Mouse (Mus musculus): Measurements from ENCODE around the gene Arl2bp. TPM values are rescaled to one million over a fixed set of nuclear protein-coding genes. Genes with fewer than 3 reads are reported as not detected.

Arl2bp gene
- polyA plus RNA-seq, 1 experiment from 2014 or later, result 71.1 TPM

DNA sequence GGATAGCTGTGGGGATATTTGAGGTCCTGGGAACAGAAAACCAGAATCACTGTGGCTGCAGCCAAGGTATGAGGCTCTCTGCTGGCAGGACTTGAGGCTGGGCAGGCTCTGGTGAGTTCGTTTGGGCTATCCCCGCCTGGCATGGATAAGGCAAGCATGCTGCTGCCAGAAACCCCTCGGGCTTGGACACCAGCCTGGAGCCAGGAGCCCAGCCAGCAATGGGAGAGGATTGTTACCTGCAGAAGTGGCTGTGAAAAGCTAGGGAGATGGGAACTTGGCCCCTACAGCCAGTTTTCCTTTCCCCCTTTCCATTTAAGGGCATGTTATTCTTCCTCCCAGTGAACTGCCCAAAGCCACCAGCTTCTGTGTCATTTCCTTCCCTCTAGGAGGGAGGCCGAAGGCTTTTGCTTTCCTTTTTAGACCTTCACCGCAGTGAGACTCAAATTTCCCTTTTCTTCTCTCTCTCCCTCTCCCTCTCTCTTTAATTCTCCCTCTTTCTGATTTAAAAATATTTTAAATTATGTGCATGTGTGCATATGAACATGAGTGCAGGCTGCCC lies 44.8 kb downstream of the Arl2bp start:
- H3K27me3 ChIP-seq (ENCODE audit: control insufficient read depth, insufficient read depth, low read length), result no peaks in the 10 kb centered on the region
- WGBS, result 68% methylated on average over 5 of the region's 5 CpGs

DNA sequence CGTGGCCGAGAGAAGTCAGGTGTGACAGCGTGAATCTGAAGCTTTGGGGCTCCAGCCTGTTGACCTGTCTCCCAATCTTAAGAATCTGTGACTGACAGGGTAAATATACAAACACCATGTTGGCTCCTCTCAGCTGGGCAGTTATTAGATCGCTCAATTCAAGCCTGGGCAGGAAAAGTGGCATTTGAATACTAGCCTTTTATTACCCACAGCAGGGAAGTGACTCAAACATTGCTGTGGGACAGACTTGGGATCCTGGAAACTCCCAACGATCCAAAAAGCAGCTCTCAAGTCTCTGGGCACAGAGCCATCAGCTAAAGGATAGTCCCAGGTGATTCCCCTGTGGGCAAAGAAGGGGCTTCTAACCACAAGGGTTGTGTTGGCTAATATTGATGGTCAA lies 48.2 kb downstream of the Arl2bp start:
- WGBS, result 48% methylated on average over 5 of the region's 5 CpGs

More for the DNA sequence above, 44.8 kb downstream of the Arl2bp start:
- no peak overlapping the region for H3K4me2 ChIP-seq (ENCODE audit: low read depth, low read length)
- no peak overlapping the region for H3K4me3 ChIP-seq (ENCODE audit: low read depth, low read length)
- H3K27ac ChIP-seq (ENCODE audit: low read depth, low read length), result no peak overlapping the region
- no peak overlapping the region for H3K9ac ChIP-seq (replicated peaks; ENCODE audit: low read depth, low read length)
- H3K4me1 ChIP-seq (ENCODE audit: control insufficient read depth, insufficient read depth, low read length), result no peaks in the 10 kb centered on the region
- ATAC-seq (ENCODE audit: low read depth), result no peak
- H3K9me3 ChIP-seq (ENCODE audit: control insufficient read depth, low read length), result no peaks in the 10 kb centered on the region
- H3K36me3 ChIP-seq (ENCODE audit: control insufficient read depth, insufficient read depth, low read length), result no peaks in the 10 kb centered on the region

DNA sequence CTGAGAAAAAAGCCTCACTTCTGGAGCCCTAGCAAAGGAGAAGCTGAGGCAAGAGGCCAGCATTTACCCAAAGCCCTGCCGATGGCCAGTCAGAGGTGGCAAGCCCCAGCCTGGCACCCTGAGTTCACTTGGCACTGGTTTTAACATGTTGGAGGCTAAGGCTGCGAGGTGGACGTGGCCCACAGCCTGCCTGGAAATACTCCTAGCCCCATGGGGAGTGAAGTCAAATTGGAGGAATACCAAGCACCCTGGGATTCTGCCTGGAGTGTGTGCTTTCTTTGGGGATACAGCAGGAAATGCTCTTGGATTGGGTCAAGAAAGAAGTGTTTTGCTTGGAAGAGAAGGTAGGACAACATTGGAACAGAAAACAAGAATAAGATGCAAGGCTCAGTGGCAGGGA lies 49.5 kb downstream of the Arl2bp start:
- no peak overlapping the region for H3K4me3 ChIP-seq (ENCODE audit: low read depth, low read length)
- WGBS, result 95% methylated on average over 3 of the region's 3 CpGs
- H3K36me3 ChIP-seq (ENCODE audit: control insufficient read depth, insufficient read depth, low read length), result no peaks in the 10 kb centered on the region
- ATAC-seq (ENCODE audit: low read depth), result no peak
- no peak overlapping the region for H3K9ac ChIP-seq (replicated peaks; ENCODE audit: low read depth, low read length)
- no peaks in the 10 kb centered on the region for H3K4me1 ChIP-seq (ENCODE audit: control insufficient read depth, insufficient read depth, low read length)
- H3K4me2 ChIP-seq (ENCODE audit: low read depth, low read length), result no peak overlapping the region
- no peaks in the 10 kb centered on the region for H3K27me3 ChIP-seq (ENCODE audit: control insufficient read depth, insufficient read depth, low read length)
- no peaks in the 10 kb centered on the region for H3K9me3 ChIP-seq (ENCODE audit: control insufficient read depth, low read length)
- H3K27ac ChIP-seq (ENCODE audit: low read depth, low read length), result no peak overlapping the region

More for the DNA sequence above, 48.2 kb downstream of the Arl2bp start:
- Histone ChIP-seq H3K9me3 (ENCODE audit: control insufficient read depth, low read length) (no peaks in the 10 kb centered on the region), H3K27ac (ENCODE audit: low read depth, low read length) (no peak overlapping the region), H3K4me2 (ENCODE audit: low read depth, low read length) (no peak overlapping the region), H3K27me3 (ENCODE audit: control insufficient read depth, insufficient read depth, low read length) (no peaks in the 10 kb centered on the region), H3K36me3 (ENCODE audit: control insufficient read depth, insufficient read depth, low read length) (no peaks in the 10 kb centered on the region), H3K4me3 (ENCODE audit: low read depth, low read length) (no peak overlapping the region), H3K4me1 (ENCODE audit: control insufficient read depth, insufficient read depth, low read length) (no peaks in the 10 kb centered on the region), H3K9ac (replicated peaks; ENCODE audit: low read depth, low read length) (no peak overlapping the region)
- no peak for ATAC-seq (ENCODE audit: low read depth)

DNA sequence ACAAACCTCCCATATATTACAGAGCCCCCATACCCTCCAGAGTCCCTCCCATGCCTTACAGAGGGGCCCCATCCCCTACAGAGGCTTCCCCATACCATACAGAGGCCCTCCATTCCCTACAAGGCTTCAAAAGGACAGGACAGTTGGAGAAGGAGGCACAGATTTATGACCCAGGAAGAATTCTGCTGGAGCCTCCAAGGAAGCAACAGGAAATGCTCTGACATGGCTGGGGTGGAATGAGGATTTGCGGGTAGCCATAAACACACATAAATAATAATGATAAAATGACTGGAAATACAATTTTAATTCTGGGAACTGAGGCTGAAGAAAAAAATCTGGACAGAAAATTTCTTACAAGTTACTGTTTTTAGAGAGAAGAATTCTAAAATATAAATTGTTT lies 50.4 kb downstream of the Arl2bp start:
- no peaks in the 10 kb centered on the region for H3K36me3 ChIP-seq (ENCODE audit: control insufficient read depth, insufficient read depth, low read length)
- no peaks in the 10 kb centered on the region for H3K27me3 ChIP-seq (ENCODE audit: control insufficient read depth, insufficient read depth, low read length)
- no peaks in the 10 kb centered on the region for H3K4me1 ChIP-seq (ENCODE audit: control insufficient read depth, insufficient read depth, low read length)
- 90% methylated on average over 1 of the region's 1 CpGs for WGBS
- no peak overlapping the region for H3K9ac ChIP-seq (replicated peaks; ENCODE audit: low read depth, low read length)
- no peak overlapping the region for H3K4me2 ChIP-seq (ENCODE audit: low read depth, low read length)
- ATAC-seq (ENCODE audit: low read depth), result no peak
- H3K27ac ChIP-seq (ENCODE audit: low read depth, low read length), result no peak overlapping the region
- no peak overlapping the region for H3K4me3 ChIP-seq (ENCODE audit: low read depth, low read length)
- H3K9me3 ChIP-seq (ENCODE audit: control insufficient read depth, low read length), result no peaks in the 10 kb centered on the region

Other genes starting within 250 kb of the Arl2bp start
- gene Nlrc5, start 232.2 kb upstream of the Arl2bp start, polyA plus RNA-seq (2014; fragmentation: Nextera tagmentation; extraction: Ambion mirVana), result 0.13 and 0.37 TPM in 2 replicates
- 27.2 and 33.7 TPM in 2 replicates for gene Cpne2, start 133.6 kb upstream of the Arl2bp start, polyA plus RNA-seq (2014; fragmentation: Nextera tagmentation; extraction: Ambion mirVana)
- 50.2 and 56.4 TPM in 2 replicates for gene Rspry1, start 64.7 kb upstream of the Arl2bp start, polyA plus RNA-seq (2014; fragmentation: Nextera tagmentation; extraction: Ambion mirVana)
- 72.8 and 81.4 TPM in 2 replicates for gene Fam192a, start 64.6 kb upstream of the Arl2bp start, polyA plus RNA-seq (2014; fragmentation: Nextera tagmentation; extraction: Ambion mirVana)
- gene Pllp, start 29.7 kb downstream of the Arl2bp start, polyA plus RNA-seq (2014; fragmentation: Nextera tagmentation; extraction: Ambion mirVana), result 2.2 and 2.9 TPM in 2 replicates
- not detected in 2 replicates for gene Ccl22, start 79.0 kb downstream of the Arl2bp start, polyA plus RNA-seq (2014; fragmentation: Nextera tagmentation; extraction: Ambion mirVana)
- gene Cx3cl1, start 105.4 kb downstream of the Arl2bp start, polyA plus RNA-seq (2014; fragmentation: Nextera tagmentation; extraction: Ambion mirVana), result 25.8 and 41.6 TPM in 2 replicates
- 0.79 and 1.4 TPM in 2 replicates for gene Ccl17, start 143.9 kb downstream of the Arl2bp start, polyA plus RNA-seq (2014; fragmentation: Nextera tagmentation; extraction: Ambion mirVana)
- 62.3 and 67.1 TPM in 2 replicates for gene Coq9, start 171.7 kb downstream of the Arl2bp start, polyA plus RNA-seq (2014; fragmentation: Nextera tagmentation; extraction: Ambion mirVana)
- 149 and 174 TPM in 2 replicates for gene Ciapin1, start 171.8 kb downstream of the Arl2bp start, polyA plus RNA-seq (2014; fragmentation: Nextera tagmentation; extraction: Ambion mirVana)
- 118 TPM in 2 replicates for gene Polr2c, start 190.8 kb downstream of the Arl2bp start, polyA plus RNA-seq (2014; fragmentation: Nextera tagmentation; extraction: Ambion mirVana)
- 66.6 and 103 TPM in 2 replicates for gene Dok4, start 209.7 kb downstream of the Arl2bp start, polyA plus RNA-seq (2014; fragmentation: Nextera tagmentation; extraction: Ambion mirVana)

All from neural tube, embryonic 14.5 days (tissue).